Comparison of ENCODE assay signal across 8 mouse cellular contexts in genomic region chr16:18249364-18249967, GRCm38 (mm10). TPM values are rescaled to one million over a fixed set of nuclear protein-coding genes. Genes with fewer than 3 reads are reported as not detected.
DNase-seq lines count a peak whose midpoint lies in the region; ATAC-seq lines count a peak whose summit lies in the region.

No protein-coding gene starts in this region.

- H3K36me3 ChIP-seq in liver, embryonic 16.5 days (ENCODE audit: control insufficient read depth, insufficient read depth): peaks cover 52% of the 10 kb centered on the region

- H3K4me2 ChIP-seq in liver, embryonic 16.5 days (ENCODE audit: low read depth, low read length): peak overlapping the region; percentile 97

- peak overlapping the region; percentile 90 for H3K9ac ChIP-seq in liver, embryonic 16.5 days (ENCODE audit: low read depth, low read length)

- 2% methylated on average over 27 of the region's 27 CpGs for WGBS in liver, embryonic 16.5 days (ENCODE audit: insufficient replicate concordance)

- H3K27me3 ChIP-seq in liver, embryonic 16.5 days (ENCODE audit: control insufficient read depth, insufficient read depth, low read depth, low read length): no peaks in the 10 kb centered on the region

- peaks cover 32% of the 10 kb centered on the region for H3K4me1 ChIP-seq in liver, embryonic 16.5 days (ENCODE audit: control insufficient read depth, low read depth, low read length)

- DNase-seq in urinary bladder, postnatal 14 days (ENCODE audit: low spot score): peak; percentile 39
- no peak for DNase-seq in urinary bladder, postnatal 10 days (ENCODE audit: low spot score)
- peak; percentile 64 to 66 for DNase-seq in cerebellum, postnatal 25 days
- peak; percentile 49 to 55 for DNase-seq in heart, adult 9 months (ENCODE audit: low spot score in 2 of 2)
- DNase-seq in kidney, adult 9 months: peak; percentile 38
- peak; percentile 19 to 66 for DNase-seq in natural killer cell, adult 2 months (ENCODE audit: low spot score in 2 of 2)
- peak; percentile 57 for DNase-seq in testis, postnatal 14 days (ENCODE audit: low spot score)

- ATAC-seq in liver, embryonic 16.5 days (ENCODE audit: low read depth): peak; percentile 5; the same call in 1 of the 2 replicates

- H3K27ac ChIP-seq in liver, embryonic 16.5 days (ENCODE audit: low read length): peak overlapping the region; percentile 90

- peak overlapping the region; percentile 93 for H3K4me3 ChIP-seq in liver, embryonic 16.5 days (ENCODE audit: low read depth, low read length)

- H3K9me3 ChIP-seq in liver, embryonic 16.5 days (replicated peaks; ENCODE audit: control insufficient read depth, low read length): no peaks in the 10 kb centered on the region

RNA-seq across cellular contexts. Expression of gene Ranbp1, which starts 0.9 kb away (rescaled TPM):
- polyA plus RNA-seq in liver, embryonic 16.5 days (2015; fragmentation: Nextera tagmentation; extraction: Ambion mirVana): 188 and 217 TPM in 2 replicates

RNA-seq across cellular contexts. Expression of gene Trmt2a, which starts 1.0 kb away (rescaled TPM):
- 46.7 and 47.0 TPM in 2 replicates for polyA plus RNA-seq in liver, embryonic 16.5 days (2015; fragmentation: Nextera tagmentation; extraction: Ambion mirVana)

RNA-seq across cellular contexts. Expression of gene Gm49776, which starts 8.7 kb away (rescaled TPM):
- not detected in 2 replicates for polyA plus RNA-seq in liver, embryonic 16.5 days (2015; fragmentation: Nextera tagmentation; extraction: Ambion mirVana)

RNA-seq across cellular contexts. Expression of gene Zdhhc8, which starts 14.5 kb away (rescaled TPM):
- polyA plus RNA-seq in liver, embryonic 16.5 days (2015; fragmentation: Nextera tagmentation; extraction: Ambion mirVana): 0.63 and 0.79 TPM in 2 replicates

RNA-seq across cellular contexts. Expression of gene Ccdc188, which starts 31.8 kb away (rescaled TPM):
- not detected in 2 replicates for polyA plus RNA-seq in liver, embryonic 16.5 days (2015; fragmentation: Nextera tagmentation; extraction: Ambion mirVana)
